Mouse (Mus musculus): ENCODE data around the gene AW551984. TPM values are rescaled to one million over a fixed set of nuclear protein-coding genes. Genes with fewer than 3 reads are reported as not detected.

AW551984 gene
- polyA plus RNA-seq, 1 experiment from 2014 or later: 8.2 TPM

GRCm38 (mm10) chr9:39602536-39603332 is 1.5 kb downstream of the AW551984 start:
- H3K9ac ChIP-seq: peak overlapping the region; percentile 36; the same call in 1 of the 2 replicates
- WGBS: 1% methylated on average over 19 of the region's 19 CpGs
- H3K4me1 ChIP-seq (replicated peaks): peaks cover 3% of the 10 kb centered on the region; the same call in 1 of the 2 replicates
- ATAC-seq (replicated peaks; ENCODE audit: insufficient number of reproducible peaks, insufficient read depth, low FRiP score, low read depth): no peak
- no peaks in the 10 kb centered on the region for H3K27me3 ChIP-seq
- H3K9me3 ChIP-seq (replicated peaks): no peaks in the 10 kb centered on the region
- H3K4me2 ChIP-seq: peak overlapping the region; percentile 70
- peak overlapping the region; percentile 53 for H3K4me3 ChIP-seq
- no peaks in the 10 kb centered on the region for H3K36me3 ChIP-seq
- peak overlapping the region; percentile 9; the same call in 1 of the 2 replicates for H3K27ac ChIP-seq

- Histone ChIP-seq H3K4me1 (replicated peaks) (no peaks in the 10 kb centered on the region), H3K4me2 (no peak overlapping the region), H3K27ac (no peak overlapping the region), H3K9me3 (replicated peaks) (no peaks in the 10 kb centered on the region), H3K4me3 (no peak overlapping the region), H3K9ac (no peak overlapping the region), H3K27me3 (no peaks in the 10 kb centered on the region), H3K36me3 (no peaks in the 10 kb centered on the region)
- no peak for ATAC-seq (replicated peaks; ENCODE audit: insufficient number of reproducible peaks, insufficient read depth, low FRiP score, low read depth)
- 51% methylated on average over 5 of the region's 5 CpGs for WGBS
Measured at GRCm38 (mm10) chr9:39577050-39577449, 27.2 kb downstream of the AW551984 start.

GRCm38 (mm10) chr9:39575469-39575868 is 28.7 kb downstream of the AW551984 start, which contains the start of gene Olfr959:
Gene Olfr959 (minus strand): TSS chr9:39575569.
- no peak for ATAC-seq (replicated peaks; ENCODE audit: insufficient number of reproducible peaks, insufficient read depth, low FRiP score, low read depth)
- Histone ChIP-seq H3K27me3 (no peaks in the 10 kb centered on the region), H3K9ac (no peak within 1 kb of the TSS), H3K27ac (no peak within 1 kb of the TSS), H3K4me2 (no peak within 1 kb of the TSS), H3K9me3 (replicated peaks) (no peaks in the 10 kb centered on the region), H3K4me1 (replicated peaks) (no peaks in the 10 kb centered on the region), H3K4me3 (no peak within 1 kb of the TSS), H3K36me3 (no peaks in the 10 kb centered on the region)
- WGBS: 67% methylated on average over 3 of the region's 3 CpGs

GRCm38 (mm10) chr9:39558349-39558647 is 45.9 kb downstream of the AW551984 start:
- H3K9ac ChIP-seq: no peak overlapping the region
- no peak overlapping the region for H3K4me2 ChIP-seq
- no peak for ATAC-seq (replicated peaks; ENCODE audit: insufficient number of reproducible peaks, insufficient read depth, low FRiP score, low read depth)
- H3K36me3 ChIP-seq: no peaks in the 10 kb centered on the region
- no peaks in the 10 kb centered on the region for H3K9me3 ChIP-seq (replicated peaks)
- H3K27ac ChIP-seq: no peak overlapping the region
- no peak overlapping the region for H3K4me3 ChIP-seq
- H3K27me3 ChIP-seq: no peaks in the 10 kb centered on the region
- H3K4me1 ChIP-seq (replicated peaks): no peaks in the 10 kb centered on the region

GRCm38 (mm10) chr9:39557529-39558348 is 46.5 kb downstream of the AW551984 start:
- no peaks in the 10 kb centered on the region for H3K27me3 ChIP-seq
- H3K4me3 ChIP-seq: no peak overlapping the region
- H3K9me3 ChIP-seq (replicated peaks): no peaks in the 10 kb centered on the region
- H3K36me3 ChIP-seq: no peaks in the 10 kb centered on the region
- no peak for ATAC-seq (replicated peaks; ENCODE audit: insufficient number of reproducible peaks, insufficient read depth, low FRiP score, low read depth)
- no peak overlapping the region for H3K9ac ChIP-seq
- no peak overlapping the region for H3K27ac ChIP-seq
- no peak overlapping the region for H3K4me2 ChIP-seq
- WGBS: 60% methylated on average over 3 of the region's 3 CpGs
- H3K4me1 ChIP-seq (replicated peaks): no peaks in the 10 kb centered on the region

GRCm38 (mm10) chr9:39553946-39554345 is 50.3 kb downstream of the AW551984 start, which contains the start of gene Olfr958:
Gene Olfr958 (minus strand): TSS chr9:39554054.
- Histone ChIP-seq H3K4me2 (no peak within 1 kb of the TSS), H3K4me1 (replicated peaks) (no peaks in the 10 kb centered on the region), H3K27ac (no peak within 1 kb of the TSS), H3K9me3 (replicated peaks) (no peaks in the 10 kb centered on the region), H3K9ac (no peak within 1 kb of the TSS), H3K36me3 (no peaks in the 10 kb centered on the region), H3K27me3 (no peaks in the 10 kb centered on the region), H3K4me3 (no peak within 1 kb of the TSS)
- WGBS: 58% methylated on average over 2 of the region's 2 CpGs
- ATAC-seq (replicated peaks; ENCODE audit: insufficient number of reproducible peaks, insufficient read depth, low FRiP score, low read depth): no peak

DNA sequence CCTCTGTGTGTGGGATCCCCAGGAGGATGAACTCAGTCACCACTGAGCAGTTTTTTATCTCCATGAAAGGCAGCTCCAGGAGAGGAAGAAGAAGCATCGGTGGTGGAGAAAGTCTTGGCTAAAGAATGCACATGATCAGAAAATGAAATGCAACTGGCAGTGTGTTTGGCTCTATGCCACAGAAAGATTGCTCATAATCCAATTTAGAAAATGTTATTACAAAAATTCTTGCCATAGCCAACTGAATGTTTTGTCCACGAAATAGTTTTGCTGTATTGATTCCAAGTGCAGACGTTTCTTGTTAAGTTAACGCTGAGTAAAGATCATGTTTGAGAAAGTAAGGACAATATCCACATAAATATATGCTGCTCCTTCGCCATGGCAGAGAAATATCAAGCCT is 53.4 kb downstream of the AW551984 start:
- Histone ChIP-seq H3K36me3 (no peaks in the 10 kb centered on the region), H3K27me3 (no peaks in the 10 kb centered on the region), H3K4me3 (no peak overlapping the region), H3K4me1 (replicated peaks) (no peaks in the 10 kb centered on the region), H3K9ac (no peak overlapping the region), H3K9me3 (replicated peaks) (no peaks in the 10 kb centered on the region), H3K4me2 (no peak overlapping the region), H3K27ac (no peak overlapping the region)
- no peak for ATAC-seq (replicated peaks; ENCODE audit: insufficient number of reproducible peaks, insufficient read depth, low FRiP score, low read depth)
- WGBS: 63% methylated on average over 5 of the region's 5 CpGs

Other genes with a start within 250 kb of the AW551984 start
- gene Olfr951, start 217.0 kb downstream of the AW551984 start, polyA plus RNA-seq (2015; fragmentation: Nextera tagmentation; extraction: Ambion mirVana): not detected in 2 replicates
- gene Olfr952, start 177.3 kb downstream of the AW551984 start, polyA plus RNA-seq (2015; fragmentation: Nextera tagmentation; extraction: Ambion mirVana): not detected in 2 replicates
- not detected in 2 replicates for gene Olfr954, start 147.7 kb downstream of the AW551984 start, polyA plus RNA-seq (2015; fragmentation: Nextera tagmentation; extraction: Ambion mirVana)
- not detected in 2 replicates for gene Olfr955, start 132.5 kb downstream of the AW551984 start, polyA plus RNA-seq (2015; fragmentation: Nextera tagmentation; extraction: Ambion mirVana)
- not detected in 2 replicates for gene Olfr44, start 110.4 kb downstream of the AW551984 start, polyA plus RNA-seq (2015; fragmentation: Nextera tagmentation; extraction: Ambion mirVana)
- not detected in 2 replicates for gene Olfr957, start 88.6 kb downstream of the AW551984 start, polyA plus RNA-seq (2015; fragmentation: Nextera tagmentation; extraction: Ambion mirVana)
- not detected in 2 replicates for gene Olfr958, start 50.3 kb downstream of the AW551984 start, polyA plus RNA-seq (2015; fragmentation: Nextera tagmentation; extraction: Ambion mirVana)
- not detected in 2 replicates for gene Olfr959, start 28.8 kb downstream of the AW551984 start, polyA plus RNA-seq (2015; fragmentation: Nextera tagmentation; extraction: Ambion mirVana)
- gene Olfr148, start 6.3 kb upstream of the AW551984 start, polyA plus RNA-seq (2015; fragmentation: Nextera tagmentation; extraction: Ambion mirVana): not detected in 2 replicates
- not detected in 2 replicates for gene Olfr960, start 17.0 kb upstream of the AW551984 start, polyA plus RNA-seq (2015; fragmentation: Nextera tagmentation; extraction: Ambion mirVana)
- gene Olfr961, start 40.7 kb upstream of the AW551984 start, polyA plus RNA-seq (2015; fragmentation: Nextera tagmentation; extraction: Ambion mirVana): not detected in 2 replicates
- gene Olfr963, start 62.8 kb upstream of the AW551984 start, polyA plus RNA-seq (2015; fragmentation: Nextera tagmentation; extraction: Ambion mirVana): not detected in 2 replicates
- not detected in 2 replicates for gene Olfr149, start 102.7 kb upstream of the AW551984 start, polyA plus RNA-seq (2015; fragmentation: Nextera tagmentation; extraction: Ambion mirVana)
- not detected in 2 replicates for gene Olfr965, start 107.0 kb upstream of the AW551984 start, polyA plus RNA-seq (2015; fragmentation: Nextera tagmentation; extraction: Ambion mirVana)
- not detected in 2 replicates for gene Olfr150, start 126.6 kb upstream of the AW551984 start, polyA plus RNA-seq (2015; fragmentation: Nextera tagmentation; extraction: Ambion mirVana)
- not detected in 2 replicates for gene Olfr967, start 141.8 kb upstream of the AW551984 start, polyA plus RNA-seq (2015; fragmentation: Nextera tagmentation; extraction: Ambion mirVana)
- gene Olfr968, start 178.8 kb upstream of the AW551984 start, polyA plus RNA-seq (2015; fragmentation: Nextera tagmentation; extraction: Ambion mirVana): not detected in 2 replicates
- gene Olfr969, start 186.5 kb upstream of the AW551984 start, polyA plus RNA-seq (2015; fragmentation: Nextera tagmentation; extraction: Ambion mirVana): not detected in 2 replicates
- gene Olfr970, start 204.5 kb upstream of the AW551984 start, polyA plus RNA-seq (2015; fragmentation: Nextera tagmentation; extraction: Ambion mirVana): not detected in 2 replicates
- not detected in 2 replicates for gene Olfr971, start 232.5 kb upstream of the AW551984 start, polyA plus RNA-seq (2015; fragmentation: Nextera tagmentation; extraction: Ambion mirVana)

Measured in heart, embryonic 15.5 days (tissue).